ENCODE assay signal across 1 mouse cellular context in genomic region chr11:4238167-4238566, GRCm38 (mm10).
TF ChIP-seq lines count a peak whose summit lies in the region.

No protein-coding gene starts in this region.

TF ChIP-seq in MEL, 35 proteins besides CTCF, POLR2A, EP300 and RAD21:
- TF ChIP-seq ETS1 (IDR thresholded peaks at IDR 0.05; ENCODE audit: low read depth, low read length) (no peak), ZKSCAN1 (IDR thresholded peaks at IDR 0.05; ENCODE audit: low read depth, low read length) (0 out of 2 replicates have a peak, but pooled peaks have one; percentile 65)
